Mouse (Mus musculus) heart, embryonic 14.5 days (tissue): ENCODE results near the gene Rnf220. TPM values are rescaled to one million over a fixed set of nuclear protein-coding genes. Genes with fewer than 3 reads are reported as not detected.

Source experiments
- ATAC-seq: fragments of 200-750 bp; cut with Nextera tagmentation; 2 replicates; pipeline ENCODE4 v1.8.0; 2017; ENCODE audit warnings: low read depth, moderate TSS enrichment; ENCODE audit not compliant: insufficient number of reproducible peaks, insufficient read depth, low FRiP score
- H3K27ac ChIP-seq, 2 experiments: fragments of 200-500 bp in 1 of 2; fragments of 300-500 bp in 1 of 2; sonication (generic) in 1 of 2; replicated peaks in 1 of 2; 2 replicates each; pipeline ENCODE4 v1.5.1; 2012 to 2014; ENCODE audit warnings: low read depth in 2 of 2, low read length in 2 of 2, control low read depth in 1 of 2, mild to moderate bottlenecking in 1 of 2, mixed read lengths in 1 of 2; ENCODE audit not compliant: control insufficient read depth in 1 of 2, insufficient read depth in 1 of 2
- H3K27me3 ChIP-seq: fragments of 300-500 bp; sonication (generic); 2 replicates; pipeline ENCODE4 v1.6.1; 2014; ENCODE audit warnings: mild to moderate bottlenecking, low read length, control low read depth; ENCODE audit not compliant: control insufficient read depth, insufficient read depth
- H3K36me3 ChIP-seq: fragments of 300-500 bp; sonication (generic); 2 replicates; pipeline ENCODE4 v1.6.1; 2014; ENCODE audit warnings: mild to moderate bottlenecking, control low read depth, low read length, mixed read lengths; ENCODE audit not compliant: control insufficient read depth, insufficient read depth
- H3K4me1 ChIP-seq, 2 experiments: fragments of 200-500 bp in 1 of 2; fragments of 300-500 bp in 1 of 2; sonication (generic) in 1 of 2; 2 replicates each; pipeline ENCODE4 v1.6.1; 2012 to 2014; ENCODE audit warnings: low read length in 2 of 2, control low read depth in 1 of 2, mixed read lengths in 1 of 2; ENCODE audit not compliant: control insufficient read depth in 2 of 2, insufficient read depth in 2 of 2
- H3K4me2 ChIP-seq: fragments of 300-500 bp; sonication (generic); 2 replicates; pipeline ENCODE4 v1.6.1; 2014; ENCODE audit warnings: mild to moderate bottlenecking, low read length
- H3K4me3 ChIP-seq, 2 experiments: fragments of 200-500 bp in 1 of 2; fragments of 300-500 bp in 1 of 2; sonication (generic) in 1 of 2; 2 replicates each; pipeline ENCODE4 v1.5.1; 2012 to 2014; ENCODE audit warnings: low read length in 2 of 2, mild to moderate bottlenecking in 2 of 2, control low read depth in 1 of 2, low read depth in 1 of 2, moderate library complexity in 1 of 2; ENCODE audit not compliant: control insufficient read depth in 1 of 2, insufficient read depth in 1 of 2
- H3K9ac ChIP-seq: fragments of 300-500 bp; sonication (generic); 2 replicates; pipeline ENCODE4 v1.6.1; 2014; ENCODE audit warnings: mild to moderate bottlenecking, low read length
- H3K9me3 ChIP-seq: fragments of 300-500 bp; sonication (generic); 2 replicates; pipeline ENCODE4 v1.6.1; 2016; ENCODE audit warnings: low read length, control low read depth; ENCODE audit not compliant: control insufficient read depth
- WGBS: fragments of 180-500 bp; shearing (Covaris S2); extraction: QIAGEN DNeasy Blood & Tissue Kit; methylation state at CpG from one replicate; pipeline ENCODE4 v1.1.7; 2014; 5-methylcytosine and 5-hydroxymethylcytosine counted together
- polyA plus RNA-seq: library from polyadenylated mRNA; unstranded; fragments of >200 nt; fragmentation: Nextera tagmentation; extraction: Ambion mirVana; gene quantifications from 2 replicates; pipeline ENCODE4 v1.2.1, GENCODE M21; 2014

Rnf220 gene
- polyA plus RNA-seq, 1 experiment from 2014 or later, result 36.4 TPM

GRCm38 (mm10) chr4:117283271-117284191 lies 213.3 kb downstream of the Rnf220 start:
- H3K9ac ChIP-seq, result peak overlapping the region; percentile 44
- peak overlapping the region in 1 of 2 experiments; percentile 19; a peak in 1 of 4 replicates for H3K27ac ChIP-seq
- ATAC-seq, result no peak
- peak overlapping the region; percentile 11; the same call in 1 of the 2 replicates for H3K4me2 ChIP-seq
- no peaks in the 10 kb centered on the region for H3K27me3 ChIP-seq
- no peaks in the 10 kb centered on the region for H3K9me3 ChIP-seq
- H3K4me1 ChIP-seq, result peaks cover 15 to 34% of the 10 kb centered on the region in 2 experiments
- H3K4me3 ChIP-seq, result no peak overlapping the region
- 25% methylated on average over 22 of the region's 22 CpGs for WGBS
- peaks cover 88% of the 10 kb centered on the region for H3K36me3 ChIP-seq

- 81% methylated on average over 19 of the region's 19 CpGs for WGBS
- H3K27ac ChIP-seq, result no peak overlapping the region
- peaks cover 13 to 28% of the 10 kb centered on the region in 2 experiments for H3K4me1 ChIP-seq
- no peaks in the 10 kb centered on the region for H3K9me3 ChIP-seq
- H3K27me3 ChIP-seq, result no peaks in the 10 kb centered on the region
- no peak for ATAC-seq
- H3K36me3 ChIP-seq, result peaks cover 93% of the 10 kb centered on the region
- H3K4me2 ChIP-seq, result no peak overlapping the region
- H3K4me3 ChIP-seq, result no peak overlapping the region
- H3K9ac ChIP-seq, result no peak overlapping the region
Observed at GRCm38 (mm10) chr4:117281090-117281845, 215.6 kb downstream of the Rnf220 start.

- no peak for ATAC-seq
- H3K4me2 ChIP-seq, result no peak overlapping the region
- no peak overlapping the region for H3K27ac ChIP-seq
- WGBS, result 94% methylated on average over 8 of the region's 8 CpGs
- no peak overlapping the region for H3K4me3 ChIP-seq
- peaks cover 93% of the 10 kb centered on the region for H3K36me3 ChIP-seq
- H3K27me3 ChIP-seq, result no peaks in the 10 kb centered on the region
- no peaks in the 10 kb centered on the region for H3K9me3 ChIP-seq
- H3K4me1 ChIP-seq, result peaks cover 13 to 28% of the 10 kb centered on the region in 2 experiments
- no peak overlapping the region for H3K9ac ChIP-seq
Observed at GRCm38 (mm10) chr4:117280397-117280930, 216.4 kb downstream of the Rnf220 start.

GRCm38 (mm10) chr4:117279253-117279642 lies 217.6 kb downstream of the Rnf220 start:
- H3K4me2 ChIP-seq, result no peak overlapping the region
- no peak overlapping the region for H3K4me3 ChIP-seq
- 46% methylated on average over 2 of the region's 2 CpGs for WGBS
- no peak overlapping the region for H3K27ac ChIP-seq
- H3K27me3 ChIP-seq, result no peaks in the 10 kb centered on the region
- H3K9me3 ChIP-seq, result peaks cover 6% of the 10 kb centered on the region
- H3K36me3 ChIP-seq, result peaks cover 93% of the 10 kb centered on the region
- no peak overlapping the region for H3K9ac ChIP-seq
- H3K4me1 ChIP-seq, result peaks cover 13 to 19% of the 10 kb centered on the region in 2 experiments
- ATAC-seq, result no peak

GRCm38 (mm10) chr4:117278381-117279252 lies 218.2 kb downstream of the Rnf220 start:
- ATAC-seq, result no peak

GRCm38 (mm10) chr4:117277687-117278086 lies 219.2 kb downstream of the Rnf220 start:
- H3K27me3 ChIP-seq, result no peaks in the 10 kb centered on the region
- no peak overlapping the region for H3K9ac ChIP-seq
- H3K27ac ChIP-seq, result no peak overlapping the region
- H3K4me2 ChIP-seq, result no peak overlapping the region
- no peak for ATAC-seq
- peaks cover 100% of the 10 kb centered on the region for H3K36me3 ChIP-seq
- no peak overlapping the region for H3K4me3 ChIP-seq
- 88% methylated on average over 7 of the region's 7 CpGs for WGBS
- H3K9me3 ChIP-seq, result peaks cover 12% of the 10 kb centered on the region
- H3K4me1 ChIP-seq, result peaks cover 0 to 5% of the 10 kb centered on the region in 2 experiments; a peak in 1 of 4 replicates

More at GRCm38 (mm10) chr4:117278381-117279252, 218.2 kb downstream of the Rnf220 start:
- WGBS, result 86% methylated on average over 10 of the region's 10 CpGs
- Histone ChIP-seq H3K36me3 (peaks cover 93% of the 10 kb centered on the region), H3K27ac (no peak overlapping the region), H3K9ac (no peak overlapping the region), H3K9me3 (peaks cover 12% of the 10 kb centered on the region), H3K27me3 (no peaks in the 10 kb centered on the region), H3K4me3 (no peak overlapping the region), H3K4me1 (peaks cover 7 to 12% of the 10 kb centered on the region in 2 experiments), H3K4me2 (no peak overlapping the region)
